Mouse (Mus musculus) heart, embryonic 11.5 days (tissue): ENCODE measurements around the gene St7. TPM values are rescaled to one million over a fixed set of nuclear protein-coding genes. Genes with fewer than 3 reads are reported as not detected.

Experiments used
- ATAC-seq: fragments of 200-750 bp; cut with Nextera tagmentation; replicated peaks from 2 replicates; pipeline ENCODE4 v1.8.0; 2017; ENCODE audit warnings: moderate library complexity; ENCODE audit not compliant: insufficient number of reproducible peaks, low FRiP score, low TSS enrichment
- H3K27ac ChIP-seq: fragments of 300-500 bp; sonication (generic); 2 replicates; pipeline ENCODE4 v1.5.1; 2014; ENCODE audit warnings: mild to moderate bottlenecking, low read depth, low read length
- H3K27me3 ChIP-seq: fragments of 300-500 bp; sonication (generic); 2 replicates; pipeline ENCODE4 v1.6.1; 2014; ENCODE audit warnings: mild to moderate bottlenecking, low read length, mixed read lengths; ENCODE audit not compliant: control insufficient read depth, insufficient read depth
- H3K36me3 ChIP-seq: fragments of 300-500 bp; sonication (generic); 2 replicates; pipeline ENCODE4 v1.6.1; 2014; ENCODE audit warnings: mild to moderate bottlenecking, low read length, moderate library complexity, mixed read lengths; ENCODE audit not compliant: control insufficient read depth, insufficient read depth
- H3K4me1 ChIP-seq: fragments of 300-500 bp; sonication (generic); 2 replicates; pipeline ENCODE4 v1.6.1; 2014; ENCODE audit warnings: low read length; ENCODE audit not compliant: control insufficient read depth, insufficient read depth
- H3K4me2 ChIP-seq: fragments of 300-500 bp; sonication (generic); 2 replicates; pipeline ENCODE4 v1.6.1; 2014; ENCODE audit warnings: mild to moderate bottlenecking, moderate library complexity
- H3K4me3 ChIP-seq: fragments of 300-500 bp; sonication (generic); 2 replicates; pipeline ENCODE4 v1.5.1; 2014; ENCODE audit warnings: low read depth, low read length
- H3K9ac ChIP-seq: fragments of 300-500 bp; sonication (generic); 2 replicates; pipeline ENCODE4 v1.6.1; 2014; ENCODE audit warnings: mild to moderate bottlenecking, low read depth, low read length, moderate library complexity
- H3K9me3 ChIP-seq: fragments of 300-500 bp; sonication (generic); replicated peaks from 2 replicates; pipeline ENCODE4 v1.6.1; 2016; ENCODE audit warnings: low read length; ENCODE audit not compliant: control insufficient read depth
- WGBS: fragments of 180-500 bp; shearing (Covaris S2); extraction: QIAGEN DNeasy Blood & Tissue Kit; methylation state at CpG from one replicate; pipeline ENCODE4 v1.1.7; 2014; ENCODE audit not compliant: insufficient replicate concordance; 5-methylcytosine and 5-hydroxymethylcytosine counted together
- polyA plus RNA-seq: library from polyadenylated mRNA; unstranded; fragments of >200 nt; fragmentation: Nextera tagmentation; extraction: Ambion mirVana; gene quantifications from 2 replicates; pipeline ENCODE4 v1.2.1, GENCODE M21; 2014

The St7 gene
- polyA plus RNA-seq, 1 experiment from 2014 or later: 26.9 TPM

GRCm38 (mm10) chr6:17824735-17825134 lies 132.0 kb downstream of the St7 start:
- Histone ChIP-seq H3K36me3 (no peaks in the 10 kb centered on the region), H3K4me3 (no peak overlapping the region), H3K9ac (no peak overlapping the region), H3K9me3 (no peaks in the 10 kb centered on the region), H3K27me3 (no peaks in the 10 kb centered on the region), H3K4me1 (peaks cover 7% of the 10 kb centered on the region; the same call in 1 of the 2 replicates), H3K27ac (no peak overlapping the region), H3K4me2 (no peak overlapping the region)
- ATAC-seq: no peak
- WGBS: 86% methylated on average over 1 of the region's 1 CpGs

GRCm38 (mm10) chr6:17828382-17828781 lies 135.6 kb downstream of the St7 start:
- Histone ChIP-seq H3K4me3 (no peak overlapping the region), H3K4me2 (no peak overlapping the region), H3K27me3 (no peaks in the 10 kb centered on the region), H3K9me3 (peaks cover 6% of the 10 kb centered on the region), H3K9ac (no peak overlapping the region), H3K36me3 (0 out of 2 replicates have a peak, but pooled peaks cover 3% of the 10 kb centered on the region), H3K4me1 (no peaks in the 10 kb centered on the region), H3K27ac (no peak overlapping the region)
- WGBS: 73% methylated on average over 4 of the region's 4 CpGs
- ATAC-seq: no peak

GRCm38 (mm10) chr6:17829981-17830380 lies 137.2 kb downstream of the St7 start:
- H3K27me3 ChIP-seq: no peaks in the 10 kb centered on the region
- no peaks in the 10 kb centered on the region for H3K4me1 ChIP-seq
- no peak overlapping the region for H3K4me3 ChIP-seq
- no peak overlapping the region for H3K9ac ChIP-seq
- 93% methylated on average over 1 of the region's 1 CpGs for WGBS
- H3K36me3 ChIP-seq: 0 out of 2 replicates have a peak, but pooled peaks cover 3% of the 10 kb centered on the region
- no peak overlapping the region for H3K4me2 ChIP-seq
- ATAC-seq: no peak
- H3K9me3 ChIP-seq: peaks cover 6% of the 10 kb centered on the region
- H3K27ac ChIP-seq: no peak overlapping the region

- no peak for ATAC-seq
- WGBS: 38% methylated on average over 7 of the region's 7 CpGs
These were observed 141.8 kb downstream of the St7 start for GRCm38 (mm10) chr6:17834493-17834892.

GRCm38 (mm10) chr6:17835693-17836092 lies 143.0 kb downstream of the St7 start:
- Histone ChIP-seq H3K36me3 (no peaks in the 10 kb centered on the region), H3K27me3 (no peaks in the 10 kb centered on the region), H3K4me3 (no peak overlapping the region), H3K27ac (no peak overlapping the region), H3K4me1 (0 out of 2 replicates have a peak, but pooled peaks cover 3% of the 10 kb centered on the region), H3K9me3 (no peaks in the 10 kb centered on the region), H3K4me2 (no peak overlapping the region), H3K9ac (no peak overlapping the region)
- 83% methylated on average over 6 of the region's 6 CpGs for WGBS
- no peak for ATAC-seq

More at GRCm38 (mm10) chr6:17834493-17834892, 141.8 kb downstream of the St7 start:
- Histone ChIP-seq H3K4me1 (0 out of 2 replicates have a peak, but pooled peaks cover 3% of the 10 kb centered on the region), H3K36me3 (0 out of 2 replicates have a peak, but pooled peaks cover 3% of the 10 kb centered on the region), H3K4me2 (no peak overlapping the region), H3K4me3 (no peak overlapping the region), H3K27me3 (no peaks in the 10 kb centered on the region), H3K9me3 (peaks cover 6% of the 10 kb centered on the region), H3K27ac (no peak overlapping the region), H3K9ac (no peak overlapping the region)

GRCm38 (mm10) chr6:17837676-17838075 lies 144.9 kb downstream of the St7 start:
- no peaks in the 10 kb centered on the region for H3K27me3 ChIP-seq
- H3K9me3 ChIP-seq: no peaks in the 10 kb centered on the region
- H3K4me1 ChIP-seq: peaks cover 6% of the 10 kb centered on the region; the same call in 1 of the 2 replicates
- H3K27ac ChIP-seq: no peak overlapping the region
- H3K4me3 ChIP-seq: no peak overlapping the region
- no peak overlapping the region for H3K4me2 ChIP-seq
- no peak overlapping the region for H3K9ac ChIP-seq
- no peaks in the 10 kb centered on the region for H3K36me3 ChIP-seq
- ATAC-seq: no peak
- 84% methylated on average over 1 of the region's 1 CpGs for whole genome bisulfite sequencing

- Histone ChIP-seq H3K36me3 (no peaks in the 10 kb centered on the region), H3K4me2 (no peak overlapping the region), H3K27me3 (no peaks in the 10 kb centered on the region), H3K9ac (no peak overlapping the region), H3K4me1 (peaks cover 6% of the 10 kb centered on the region; the same call in 1 of the 2 replicates), H3K9me3 (no peaks in the 10 kb centered on the region), H3K4me3 (no peak overlapping the region), H3K27ac (no peak overlapping the region)
- ATAC-seq: no peak
- WGBS: 61% methylated on average over 29 of the region's 29 CpGs
These were observed 147.7 kb downstream of the St7 start for GRCm38 (mm10) chr6:17840431-17840830.

- Histone ChIP-seq H3K4me2 (no peak overlapping the region), H3K4me1 (peaks cover 6% of the 10 kb centered on the region; the same call in 1 of the 2 replicates), H3K9me3 (no peaks in the 10 kb centered on the region), H3K36me3 (no peaks in the 10 kb centered on the region), H3K27ac (no peak overlapping the region), H3K27me3 (no peaks in the 10 kb centered on the region), H3K4me3 (no peak overlapping the region), H3K9ac (no peak overlapping the region)
- ATAC-seq: no peak
- WGBS: 28% methylated on average over 3 of the region's 3 CpGs
These were observed 150.0 kb downstream of the St7 start for GRCm38 (mm10) chr6:17842759-17843158.

GRCm38 (mm10) chr6:17851316-17851715 lies 158.6 kb downstream of the St7 start:
- H3K9me3 ChIP-seq: no peaks in the 10 kb centered on the region
- ATAC-seq: no peak
- no peak overlapping the region for H3K4me3 ChIP-seq
- H3K36me3 ChIP-seq: no peaks in the 10 kb centered on the region
- H3K4me1 ChIP-seq: no peaks in the 10 kb centered on the region
- H3K4me2 ChIP-seq: no peak overlapping the region
- no peak overlapping the region for H3K27ac ChIP-seq
- no peaks in the 10 kb centered on the region for H3K27me3 ChIP-seq
- no peak overlapping the region for H3K9ac ChIP-seq
- 57% methylated on average over 2 of the region's 2 CpGs for WGBS
